Mouse (Mus musculus) testis, adult 2 months (tissue): ENCODE data around the gene Dusp3.

Experiments
- CTCF ChIP-seq: fragments of 200-500 bp; IDR thresholded peaks from 2 replicates; pipeline ENCODE4 v1.5.1; 2012; ENCODE audit warnings: low read depth, mild to moderate bottlenecking, inconsistent platforms, low read length, moderate library complexity; ENCODE audit not compliant: control insufficient read depth, insufficient read depth, insufficient replicate concordance
- POLR2A ChIP-seq: fragments of 200-500 bp; IDR thresholded peaks from 2 replicates; pipeline ENCODE4 v1.6.1; 2012; ENCODE audit warnings: low read depth, mild to moderate bottlenecking, inconsistent platforms, low read length, moderate library complexity; ENCODE audit not compliant: control insufficient read depth

- no peak for TF ChIP-seq CTCF
- TF ChIP-seq POLR2A = no peak
Measured at GRCm38 (mm10) chr11:102006271-102006670, 19.5 kb upstream of the Dusp3 start.
